Mouse (Mus musculus) neural tube, embryonic 13.5 days (tissue): ENCODE results near the gene Bloc1s2. TPM values are rescaled to one million over a fixed set of nuclear protein-coding genes. Genes with fewer than 3 reads are reported as not detected.

Source experiments
- ATAC-seq: fragments of 200-750 bp; cut with Nextera tagmentation; 2 replicates; pipeline ENCODE4 v1.8.0; 2017; ENCODE audit warnings: low read depth, mild to moderate bottlenecking, moderate TSS enrichment, moderate library complexity
- H3K27ac ChIP-seq: fragments of 300-500 bp; sonication (generic); replicated peaks from 2 replicates; pipeline ENCODE4 v1.5.1; 2015; ENCODE audit warnings: moderate library complexity, mild to moderate bottlenecking, inconsistent platforms
- H3K27me3 ChIP-seq: fragments of 300-500 bp; sonication (generic); 2 replicates; pipeline ENCODE4 v1.6.1; 2015; ENCODE audit warnings: mild to moderate bottlenecking, inconsistent platforms
- H3K36me3 ChIP-seq: fragments of 300-500 bp; sonication (generic); 2 replicates; pipeline ENCODE4 v1.6.1; 2015; ENCODE audit warnings: mild to moderate bottlenecking, inconsistent platforms
- H3K4me1 ChIP-seq: fragments of 300-500 bp; sonication (generic); replicated peaks from 2 replicates; pipeline ENCODE4 v1.6.1; 2015; ENCODE audit warnings: inconsistent platforms
- H3K4me2 ChIP-seq: fragments of 300-500 bp; sonication (generic); 2 replicates; pipeline ENCODE4 v1.6.1; 2015; ENCODE audit warnings: inconsistent platforms, mild to moderate bottlenecking, moderate library complexity
- H3K4me3 ChIP-seq: fragments of 300-500 bp; sonication (generic); 2 replicates; pipeline ENCODE4 v1.5.1; 2015; ENCODE audit warnings: mild to moderate bottlenecking, inconsistent platforms
- H3K9ac ChIP-seq: fragments of 300-500 bp; sonication (generic); 2 replicates; pipeline ENCODE4 v1.6.1; 2015; ENCODE audit warnings: moderate library complexity, mild to moderate bottlenecking, inconsistent platforms
- H3K9me3 ChIP-seq: fragments of 300-500 bp; sonication (generic); 2 replicates; pipeline ENCODE4 v1.6.1; 2016; ENCODE audit warnings: inconsistent platforms
- WGBS: fragments of 180-500 bp; shearing (Covaris S2); methylation state at CpG from one replicate; pipeline ENCODE4 v1.1.7; 2015; 5-methylcytosine and 5-hydroxymethylcytosine counted together
- polyA plus RNA-seq: library from polyadenylated mRNA; unstranded; fragments of >200 nt; fragmentation: Nextera tagmentation; extraction: Ambion mirVana; gene quantifications from 2 replicates; pipeline ENCODE4 v1.2.1, GENCODE M21; 2015

The Bloc1s2 gene
- polyA plus RNA-seq, 1 experiment from 2014 or later: 171 TPM

DNA sequence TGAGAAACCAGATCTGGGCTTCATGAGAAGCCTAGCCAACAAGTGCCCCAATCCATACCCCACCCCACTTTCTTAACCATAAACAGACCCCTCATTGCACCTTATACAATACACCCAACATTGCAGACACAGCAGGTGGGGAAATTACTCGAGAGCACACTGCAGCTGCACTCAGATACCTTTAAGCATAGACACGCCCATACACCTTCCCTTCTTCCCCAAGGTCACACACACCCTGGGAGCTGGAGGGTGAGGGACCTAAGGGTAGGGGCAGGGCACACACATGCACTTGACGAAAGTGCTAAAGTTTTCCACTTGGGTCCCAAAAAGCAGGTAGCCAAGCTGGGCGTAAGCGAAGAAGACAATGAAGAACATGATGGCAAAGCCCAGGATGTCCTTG lies 7.5 kb upstream of the Bloc1s2 start:
- no peak overlapping the region for H3K9ac ChIP-seq
- no peak overlapping the region for H3K4me3 ChIP-seq
- 84% methylated on average over 5 of the region's 5 CpGs for WGBS
- H3K36me3 ChIP-seq: no peaks in the 10 kb centered on the region
- ATAC-seq: no peak
- H3K27me3 ChIP-seq: peaks cover 49% of the 10 kb centered on the region
- no peaks in the 10 kb centered on the region for H3K4me1 ChIP-seq
- H3K4me2 ChIP-seq: no peak overlapping the region
- no peaks in the 10 kb centered on the region for H3K9me3 ChIP-seq
- no peak overlapping the region for H3K27ac ChIP-seq

DNA sequence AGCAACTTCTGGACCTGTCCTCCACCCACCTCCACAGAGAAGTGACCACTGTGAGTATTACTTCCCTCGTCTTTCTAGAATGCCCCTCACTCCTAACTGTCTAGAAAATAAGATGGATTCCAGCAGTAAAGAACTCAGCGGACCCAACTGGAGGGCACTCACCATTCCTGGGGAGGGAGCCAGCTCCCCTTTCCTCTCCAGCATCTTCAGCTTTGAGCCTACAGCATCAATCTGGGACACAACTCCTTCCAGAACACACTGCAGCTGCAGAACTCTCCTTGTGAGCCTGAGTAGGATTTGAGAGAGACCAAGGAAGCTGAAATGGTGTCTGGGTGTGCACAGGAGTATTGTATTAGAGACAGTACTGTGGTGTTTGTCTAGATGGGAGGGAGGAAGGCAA lies 2.7 kb upstream of the Bloc1s2 start:
- no peak for ATAC-seq
- peaks cover 22% of the 10 kb centered on the region for H3K4me1 ChIP-seq
- 88% methylated on average over 2 of the region's 2 CpGs for WGBS
- H3K4me3 ChIP-seq: no peak overlapping the region
- H3K9me3 ChIP-seq: no peaks in the 10 kb centered on the region
- H3K4me2 ChIP-seq: no peak overlapping the region
- H3K9ac ChIP-seq: no peak overlapping the region
- H3K36me3 ChIP-seq: peaks cover 8% of the 10 kb centered on the region
- peaks cover 39% of the 10 kb centered on the region for H3K27me3 ChIP-seq
- H3K27ac ChIP-seq: no peak overlapping the region

DNA sequence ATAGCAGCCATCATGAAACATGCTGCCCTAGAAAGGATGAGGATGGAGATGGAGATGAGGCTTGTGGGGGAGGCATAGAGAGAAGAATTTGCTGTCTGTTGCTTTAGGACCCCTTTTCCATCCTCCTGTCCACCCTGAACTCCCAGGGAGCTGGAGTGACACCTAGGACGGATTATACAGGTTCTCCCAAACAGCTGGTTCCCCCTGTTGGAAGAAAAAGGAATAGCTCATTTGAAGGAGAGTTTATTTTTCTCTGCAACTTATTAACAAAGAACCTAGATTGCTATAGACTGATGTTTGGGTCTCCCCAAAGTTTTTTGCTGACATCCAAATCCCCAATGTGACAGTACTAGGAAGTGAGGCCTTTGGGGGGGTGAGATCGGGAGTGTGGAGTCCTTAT lies 2.1 kb upstream of the Bloc1s2 start:
- Histone ChIP-seq H3K9ac (no peak overlapping the region), H3K4me1 (peaks cover 22% of the 10 kb centered on the region), H3K27me3 (peaks cover 36% of the 10 kb centered on the region), H3K36me3 (peaks cover 14% of the 10 kb centered on the region), H3K4me3 (no peak overlapping the region), H3K27ac (no peak overlapping the region), H3K4me2 (no peak overlapping the region), H3K9me3 (no peaks in the 10 kb centered on the region)
- 38% methylated on average over 2 of the region's 2 CpGs for WGBS
- no peak for ATAC-seq

DNA sequence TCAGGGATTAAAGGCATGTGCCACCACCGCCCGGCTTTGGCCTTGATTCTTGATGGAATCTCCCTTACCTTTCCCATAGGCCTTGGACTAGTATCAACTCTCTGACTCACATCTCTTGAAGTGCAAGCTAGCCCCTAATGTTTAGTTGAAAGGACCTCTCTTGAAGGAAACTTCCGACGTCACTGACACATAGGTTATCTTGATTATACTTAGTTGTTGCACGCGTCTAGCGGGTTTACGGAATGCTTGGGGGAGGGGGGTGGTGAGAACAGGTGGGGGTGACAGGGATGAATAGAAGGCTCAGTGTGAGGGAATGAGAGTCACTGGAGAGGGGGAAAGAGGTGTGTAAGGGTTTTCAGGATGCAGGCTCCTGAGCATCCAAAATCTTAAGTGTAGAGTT lies 705 bp upstream of the Bloc1s2 start:
- WGBS: 96% methylated on average over 8 of the region's 8 CpGs
- H3K27ac ChIP-seq: no peak overlapping the region
- ATAC-seq: no peak
- peaks cover 24% of the 10 kb centered on the region for H3K27me3 ChIP-seq
- no peak overlapping the region for H3K9ac ChIP-seq
- no peaks in the 10 kb centered on the region for H3K9me3 ChIP-seq
- H3K36me3 ChIP-seq: peaks cover 28% of the 10 kb centered on the region
- peaks cover 22% of the 10 kb centered on the region for H3K4me1 ChIP-seq
- H3K4me3 ChIP-seq: no peak overlapping the region
- no peak overlapping the region for H3K4me2 ChIP-seq

DNA sequence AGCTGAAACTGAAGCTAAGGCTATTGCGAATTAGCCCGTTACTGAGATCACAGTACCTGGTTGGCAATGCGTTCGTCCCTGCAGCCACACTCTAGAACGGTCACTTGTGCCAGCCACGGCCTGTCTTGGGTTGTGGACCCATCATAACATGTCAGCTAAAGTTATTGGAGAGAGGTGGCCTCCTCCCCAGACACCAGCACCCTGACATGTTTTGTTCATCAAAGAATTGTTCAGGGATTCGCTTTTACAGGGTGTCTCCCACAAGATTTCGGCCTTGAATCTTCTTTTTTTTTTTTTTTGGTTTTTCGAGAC lies 278 bp upstream of the Bloc1s2 start:
- H3K4me3 ChIP-seq: peak overlapping the region; percentile 84
- WGBS: 64% methylated on average over 9 of the region's 9 CpGs
- H3K36me3 ChIP-seq: peaks cover 32% of the 10 kb centered on the region
- H3K4me1 ChIP-seq: peaks cover 22% of the 10 kb centered on the region
- no peaks in the 10 kb centered on the region for H3K9me3 ChIP-seq
- peak overlapping the region; percentile 82 for H3K4me2 ChIP-seq
- H3K27ac ChIP-seq: peak overlapping the region; percentile 34; the same call in 1 of the 2 replicates
- peak overlapping the region; percentile 87 for H3K9ac ChIP-seq
- ATAC-seq: peak; percentile 73; the same call in 1 of the 2 replicates
- peaks cover 22% of the 10 kb centered on the region for H3K27me3 ChIP-seq

DNA sequence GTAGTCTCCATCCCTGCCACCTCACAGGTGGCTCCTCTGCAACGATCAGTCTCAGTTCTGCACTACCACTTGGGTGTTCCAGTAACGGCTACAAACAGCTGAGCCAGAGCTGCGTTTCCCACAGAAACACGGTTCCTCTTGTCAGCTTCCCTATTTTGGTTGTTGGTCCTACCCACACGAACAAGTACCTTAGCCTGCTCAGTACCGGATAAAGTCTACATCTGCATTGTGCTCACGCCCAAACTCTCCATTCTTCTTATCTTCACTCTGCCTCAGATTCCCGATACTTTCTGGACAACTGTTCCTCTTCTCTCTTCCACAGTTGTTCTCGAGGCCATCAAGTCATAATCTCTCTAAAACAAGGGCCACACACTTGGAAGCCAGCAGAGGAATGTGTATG lies 1.9 kb downstream of the Bloc1s2 start:
- Histone ChIP-seq H3K9me3 (no peaks in the 10 kb centered on the region), H3K27me3 (peaks cover 11% of the 10 kb centered on the region; the same call in 1 of the 2 replicates), H3K27ac (no peak overlapping the region), H3K4me2 (no peak overlapping the region), H3K36me3 (peaks cover 52% of the 10 kb centered on the region), H3K4me1 (peaks cover 22% of the 10 kb centered on the region), H3K9ac (no peak overlapping the region), H3K4me3 (no peak overlapping the region)
- ATAC-seq: no peak
- WGBS: 92% methylated on average over 9 of the region's 9 CpGs

DNA sequence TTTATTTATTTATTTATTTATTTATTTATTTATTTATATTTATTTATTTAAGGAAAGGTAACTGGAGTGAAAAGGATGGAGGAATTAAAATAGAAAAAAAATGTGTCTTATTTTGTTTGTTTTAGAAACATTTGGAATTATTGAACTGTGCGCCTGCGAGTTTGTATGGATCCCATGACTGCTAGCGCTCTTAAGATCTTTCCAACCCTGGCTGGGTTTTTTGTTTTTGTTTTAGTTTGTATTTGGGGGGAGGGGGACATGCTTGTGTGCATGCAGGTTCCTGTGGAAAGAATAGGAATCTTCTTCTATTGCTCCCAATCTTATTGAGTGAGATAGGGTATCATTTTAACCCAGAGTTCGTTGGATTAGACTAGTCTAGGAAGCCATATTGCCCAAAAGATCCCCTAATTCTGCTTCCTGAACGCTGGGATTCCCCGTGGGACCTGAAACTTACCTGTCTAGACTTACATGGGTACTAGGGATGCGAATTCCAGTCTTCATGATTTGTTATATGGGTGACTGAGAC lies 10.2 kb downstream of the Bloc1s2 start:
- H3K9me3 ChIP-seq: no peaks in the 10 kb centered on the region
- H3K9ac ChIP-seq: peak overlapping the region; percentile 64
- WGBS: 30% methylated on average over 7 of the region's 7 CpGs
- H3K4me3 ChIP-seq: peak overlapping the region; percentile 80
- H3K4me1 ChIP-seq: peaks cover 10% of the 10 kb centered on the region
- H3K4me2 ChIP-seq: peak overlapping the region; percentile 55
- H3K27me3 ChIP-seq: no peaks in the 10 kb centered on the region
- no peak overlapping the region; the same call in 1 of the 2 replicates for H3K27ac ChIP-seq
- ATAC-seq: peak; percentile 57
- H3K36me3 ChIP-seq: peaks cover 39% of the 10 kb centered on the region

DNA sequence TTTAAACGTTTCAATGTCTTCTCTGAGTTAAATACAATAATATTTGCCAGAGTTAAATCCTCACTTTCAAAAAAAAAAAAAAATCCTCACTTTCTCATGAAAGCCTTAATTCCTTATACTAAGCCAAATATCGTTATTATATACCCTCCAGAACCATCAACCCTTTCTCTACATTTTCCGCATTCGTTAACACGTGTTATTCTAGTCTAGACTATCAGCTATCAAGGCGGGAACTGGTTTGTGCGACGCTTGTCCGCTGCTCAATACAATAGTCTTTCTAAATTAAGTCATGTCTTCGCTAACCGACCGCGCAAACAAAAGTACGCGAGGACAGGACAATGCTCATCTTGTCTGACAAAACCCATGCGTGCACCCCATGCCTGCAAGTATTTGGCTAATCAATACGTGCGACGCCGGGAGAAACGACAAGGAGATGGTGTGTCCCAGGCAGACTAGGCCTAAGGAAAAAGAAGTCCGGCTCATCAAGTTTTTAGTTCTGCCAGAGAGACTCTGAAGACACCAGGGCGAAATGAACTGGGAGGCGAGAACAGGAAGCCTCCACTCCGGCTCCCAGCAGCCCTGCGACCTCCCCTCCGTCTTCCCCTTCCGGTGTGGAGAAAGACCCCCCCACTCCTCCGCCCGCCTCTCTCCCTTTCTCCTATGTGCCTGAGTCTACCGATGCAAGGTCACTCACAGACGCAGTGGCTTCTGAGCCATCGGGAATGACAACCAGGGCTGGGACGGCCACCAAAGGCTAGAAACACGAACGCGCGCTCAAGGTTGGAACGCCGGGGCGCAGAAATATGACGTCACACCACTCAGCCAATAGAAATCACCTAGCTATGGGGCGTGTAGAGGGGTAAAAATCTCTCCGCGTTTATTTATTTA lies 10.9 kb downstream of the Bloc1s2 start, which contains the start of gene Cwf19l1:
TSS of gene Cwf19l1 (minus strand) at position 805 of the 888 bp plus-strand sequence.
- Histone ChIP-seq H3K4me2 (peak within 1 kb of the TSS; percentile 84), H3K36me3 (peaks cover 41% of the 10 kb centered on the region), H3K4me3 (peak within 1 kb of the TSS; percentile 80), H3K27ac (peak within 1 kb of the TSS; percentile 95), H3K9ac (peak within 1 kb of the TSS; percentile 72), H3K4me1 (peaks cover 10% of the 10 kb centered on the region), H3K9me3 (no peaks in the 10 kb centered on the region), H3K27me3 (no peaks in the 10 kb centered on the region)
- WGBS: under 1% methylated on average over 45 of the region's 45 CpGs
- ATAC-seq: peak; percentile 94

DNA sequence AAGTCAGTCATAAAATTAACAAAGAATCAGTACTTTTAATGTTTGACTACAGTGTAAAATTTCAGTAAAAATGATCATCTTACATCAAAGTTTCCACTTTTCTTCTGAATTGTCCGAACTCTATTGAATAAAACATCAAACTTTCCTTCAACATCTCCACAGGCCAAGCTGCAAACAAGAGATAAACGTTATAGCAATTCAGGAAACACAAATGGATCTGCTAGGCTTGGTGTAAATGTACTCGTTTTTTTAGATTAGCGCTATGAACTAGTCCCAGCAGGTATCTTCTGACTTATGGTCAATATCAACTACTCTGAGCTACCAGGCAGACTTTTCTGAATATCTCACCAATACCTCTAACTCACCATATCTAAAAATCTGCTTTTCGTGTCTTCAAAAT lies 13.3 kb downstream of the Bloc1s2 start:
- no peak overlapping the region for H3K4me2 ChIP-seq
- ATAC-seq: no peak
- no peaks in the 10 kb centered on the region for H3K27me3 ChIP-seq
- H3K36me3 ChIP-seq: peaks cover 40% of the 10 kb centered on the region
- H3K9me3 ChIP-seq: no peaks in the 10 kb centered on the region
- no peak overlapping the region for H3K27ac ChIP-seq
- no peak overlapping the region for H3K4me3 ChIP-seq
- H3K9ac ChIP-seq: no peak overlapping the region
- WGBS: 91% methylated on average over 5 of the region's 5 CpGs
- H3K4me1 ChIP-seq: peaks cover 10% of the 10 kb centered on the region

DNA sequence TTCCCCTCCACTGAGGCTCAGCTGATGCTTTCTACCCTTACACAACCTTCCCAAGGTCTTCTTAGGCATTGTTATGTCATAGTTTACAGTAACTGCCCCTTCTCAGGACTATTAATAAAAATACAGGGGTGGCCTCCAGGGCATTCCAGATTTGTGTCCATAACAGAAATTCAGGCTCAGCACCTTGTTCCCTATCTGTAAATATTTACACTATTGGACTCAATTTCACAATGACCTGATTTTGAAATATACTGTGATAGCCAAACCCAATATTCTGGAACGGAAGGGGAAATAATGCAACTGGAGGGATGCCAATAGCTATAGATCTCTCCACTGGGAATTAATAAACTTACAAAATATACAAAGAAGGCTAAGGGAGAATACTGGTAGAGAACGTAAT lies 17.7 kb downstream of the Bloc1s2 start:
- WGBS: 90% methylated on average over 2 of the region's 2 CpGs
- Histone ChIP-seq H3K9ac (no peak overlapping the region), H3K36me3 (peaks cover 74% of the 10 kb centered on the region)

DNA sequence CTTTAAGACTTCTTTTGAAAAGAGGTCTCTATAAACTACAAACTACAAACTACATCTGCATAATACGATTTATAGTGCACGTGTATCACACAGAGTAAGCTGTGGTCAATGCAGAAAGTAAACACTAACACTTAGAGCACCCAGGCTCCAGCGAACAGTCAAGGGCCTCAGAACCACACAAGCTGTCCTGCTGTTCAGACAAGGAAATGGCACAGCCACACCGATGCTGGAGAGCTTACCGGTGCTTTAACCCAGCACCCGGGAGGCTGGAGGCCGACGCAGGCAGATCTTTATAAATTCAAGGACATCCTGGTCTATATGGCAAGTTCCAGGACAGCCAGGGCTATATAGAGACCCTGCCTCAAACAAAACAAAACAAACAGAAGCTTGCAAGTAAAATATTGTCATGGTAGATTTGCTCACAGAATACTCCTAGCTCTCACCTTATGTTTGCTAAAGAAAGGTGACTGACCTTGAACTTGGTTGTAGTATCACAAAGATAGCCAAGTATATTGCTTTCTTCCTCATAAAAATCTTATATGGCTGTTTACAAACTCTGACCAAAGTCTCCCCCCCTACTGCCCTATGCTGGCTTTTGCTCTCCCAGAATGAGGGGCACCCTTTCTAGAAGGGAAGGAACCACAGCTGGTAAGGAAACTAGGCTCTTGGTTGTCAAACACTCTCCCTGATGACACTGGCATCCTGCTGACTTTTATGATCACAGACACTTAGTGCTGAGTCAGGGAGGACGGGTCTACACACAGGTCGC lies 18.3 kb downstream of the Bloc1s2 start:
- H3K36me3 ChIP-seq: peaks cover 80% of the 10 kb centered on the region
- H3K27ac ChIP-seq: no peak overlapping the region

More for the DNA sequence above, 17.7 kb downstream of the Bloc1s2 start:
- Histone ChIP-seq H3K9me3 (no peaks in the 10 kb centered on the region), H3K27me3 (no peaks in the 10 kb centered on the region), H3K27ac (no peak overlapping the region), H3K4me1 (no peaks in the 10 kb centered on the region), H3K4me3 (no peak overlapping the region), H3K4me2 (no peak overlapping the region)
- ATAC-seq: no peak

DNA sequence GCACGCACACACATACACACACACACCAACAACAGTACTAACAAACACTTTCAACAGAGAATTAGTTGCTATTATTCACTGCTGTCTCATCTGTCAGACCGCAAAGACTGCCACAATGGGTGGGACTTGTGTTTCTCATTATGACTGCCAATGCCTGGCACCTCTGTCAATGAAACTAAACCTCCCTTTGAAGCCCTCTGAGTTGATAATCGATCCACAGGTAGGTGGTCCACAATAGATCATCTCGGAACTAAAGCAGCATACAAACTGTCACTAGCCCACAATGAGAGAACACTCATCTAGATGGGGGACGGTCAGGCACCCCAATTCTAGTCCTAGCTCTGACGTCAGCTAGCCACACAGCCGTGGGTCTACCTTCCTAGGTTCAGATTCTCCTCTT lies 25.1 kb downstream of the Bloc1s2 start:
- Histone ChIP-seq H3K36me3 (peaks cover 87% of the 10 kb centered on the region), H3K27me3 (no peaks in the 10 kb centered on the region), H3K9ac (no peak overlapping the region), H3K27ac (no peak overlapping the region), H3K4me2 (no peak overlapping the region), H3K4me3 (no peak overlapping the region), H3K4me1 (no peaks in the 10 kb centered on the region), H3K9me3 (no peaks in the 10 kb centered on the region)
- no peak for ATAC-seq
- 91% methylated on average over 7 of the region's 7 CpGs for WGBS

More for the DNA sequence above, 18.3 kb downstream of the Bloc1s2 start:
- ATAC-seq: no peak
- no peaks in the 10 kb centered on the region for H3K4me1 ChIP-seq
- WGBS: 91% methylated on average over 10 of the region's 10 CpGs
- H3K4me2 ChIP-seq: no peak overlapping the region
- no peaks in the 10 kb centered on the region for H3K9me3 ChIP-seq
- no peak overlapping the region for H3K9ac ChIP-seq
- H3K4me3 ChIP-seq: no peak overlapping the region
- no peaks in the 10 kb centered on the region for H3K27me3 ChIP-seq
